Mouse (Mus musculus): Measurements from ENCODE around the gene Vwa2. TPM values are rescaled to one million over a fixed set of nuclear protein-coding genes. Genes with fewer than 3 reads are reported as not detected.

Vwa2 gene
- polyA plus RNA-seq, 1 experiment from 2014 or later, result 8.9 TPM

DNA sequence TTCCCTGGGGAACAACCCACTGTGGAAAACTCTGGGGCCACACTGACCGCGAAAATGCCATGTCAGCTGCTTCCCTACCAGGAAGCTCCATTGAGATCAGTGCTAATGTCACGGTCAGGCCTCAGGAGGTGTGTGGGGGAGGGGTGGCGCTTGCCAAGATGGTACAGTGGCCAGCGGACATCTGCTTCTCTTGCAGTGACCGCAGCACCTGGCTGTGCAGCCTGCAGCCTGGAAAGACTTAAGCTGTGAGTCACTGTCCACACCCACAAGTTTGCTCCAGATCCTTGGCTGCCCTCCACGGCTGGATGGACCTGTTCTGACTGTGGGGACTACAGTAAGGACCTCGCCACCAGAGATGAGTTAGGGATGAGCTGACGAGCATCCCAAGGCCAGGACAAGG lies 65.8 kb downstream of the Vwa2 start:
- Histone ChIP-seq H3K9me3 (ENCODE audit: control insufficient read depth, low read length) (peaks cover 2% of the 10 kb centered on the region), H3K27ac (ENCODE audit: low read length) (no peak overlapping the region)
- 77% methylated on average over 9 of the region's 9 CpGs for WGBS

DNA sequence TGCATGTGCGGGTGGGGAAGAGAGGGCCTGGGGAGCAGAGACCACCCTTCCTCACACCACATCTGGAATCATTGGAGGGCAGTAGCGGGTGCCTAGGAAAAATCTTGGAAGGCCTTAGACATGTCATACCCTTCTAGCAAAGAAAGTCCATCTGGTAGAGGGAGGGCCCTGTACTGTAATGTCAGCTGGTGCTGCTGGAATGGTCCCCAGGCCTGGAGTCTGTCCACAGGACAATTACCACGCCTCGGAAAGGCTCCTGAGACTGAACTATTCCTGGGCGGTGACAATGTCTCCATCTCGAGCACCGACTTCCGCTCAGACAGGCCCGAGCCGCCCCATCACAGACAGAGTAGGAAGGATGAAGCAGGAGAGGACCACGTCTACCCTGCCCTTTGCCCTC lies 66.5 kb downstream of the Vwa2 start:
- H3K27ac ChIP-seq (ENCODE audit: low read length), result no peak overlapping the region
- H3K27me3 ChIP-seq (ENCODE audit: control insufficient read depth, insufficient read depth, low read depth, low read length), result no peaks in the 10 kb centered on the region
- H3K4me1 ChIP-seq (replicated peaks; ENCODE audit: control insufficient read depth, insufficient read depth, low read length), result no peaks in the 10 kb centered on the region; the same call in 1 of the 2 replicates
- peak; percentile 52 for ATAC-seq (ENCODE audit: low read depth)
- no peak overlapping the region for H3K9ac ChIP-seq (ENCODE audit: low read length)
- 84% methylated on average over 11 of the region's 11 CpGs for WGBS
- no peak overlapping the region for H3K4me3 ChIP-seq (ENCODE audit: low read length)
- H3K36me3 ChIP-seq (ENCODE audit: control insufficient read depth, insufficient read depth, low read length), result 0 out of 2 replicates have a peak, but pooled peaks cover 2% of the 10 kb centered on the region
- peaks cover 3% of the 10 kb centered on the region for H3K9me3 ChIP-seq (ENCODE audit: control insufficient read depth, low read length)
- no peak overlapping the region for H3K4me2 ChIP-seq (ENCODE audit: low read depth, low read length)

More for the DNA sequence above, 65.8 kb downstream of the Vwa2 start:
- Histone ChIP-seq H3K4me3 (ENCODE audit: low read length) (no peak overlapping the region), H3K9ac (ENCODE audit: low read length) (no peak overlapping the region), H3K27me3 (ENCODE audit: control insufficient read depth, insufficient read depth, low read depth, low read length) (no peaks in the 10 kb centered on the region), H3K36me3 (ENCODE audit: control insufficient read depth, insufficient read depth, low read length) (0 out of 2 replicates have a peak, but pooled peaks cover 2% of the 10 kb centered on the region), H3K4me2 (ENCODE audit: low read depth, low read length) (no peak overlapping the region), H3K4me1 (replicated peaks; ENCODE audit: control insufficient read depth, insufficient read depth, low read length) (no peaks in the 10 kb centered on the region; the same call in 1 of the 2 replicates)
- ATAC-seq (ENCODE audit: low read depth), result no peak

DNA sequence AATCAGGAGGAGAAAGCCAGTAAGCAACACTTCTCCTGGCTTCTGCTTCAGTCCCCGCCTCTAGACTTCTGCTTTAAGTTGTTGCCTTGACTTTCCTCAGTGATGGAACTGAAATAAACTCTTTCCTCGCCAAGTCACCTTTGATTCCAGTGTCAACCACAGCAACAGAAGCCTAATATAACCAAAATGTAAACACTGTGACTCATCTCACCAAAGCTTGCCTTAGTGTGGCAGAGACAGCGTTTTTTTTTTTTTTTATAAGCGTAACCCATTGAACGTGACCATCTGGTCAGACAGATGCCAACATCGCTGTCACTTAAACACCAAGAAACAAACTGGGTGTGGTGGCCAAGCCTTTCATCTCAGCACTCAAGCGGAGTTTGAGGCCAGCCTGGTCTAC lies 68.2 kb downstream of the Vwa2 start:
- peaks cover 3% of the 10 kb centered on the region for H3K9me3 ChIP-seq (ENCODE audit: control insufficient read depth, low read length)
- WGBS, result 82% methylated on average over 7 of the region's 7 CpGs
- no peak overlapping the region for H3K4me2 ChIP-seq (ENCODE audit: low read depth, low read length)
- 0 out of 2 replicates have a peak, but pooled peaks cover 2% of the 10 kb centered on the region for H3K36me3 ChIP-seq (ENCODE audit: control insufficient read depth, insufficient read depth, low read length)
- H3K4me3 ChIP-seq (ENCODE audit: low read length), result no peak overlapping the region
- no peak overlapping the region for H3K27ac ChIP-seq (ENCODE audit: low read length)
- no peak overlapping the region for H3K9ac ChIP-seq (ENCODE audit: low read length)
- no peaks in the 10 kb centered on the region for H3K27me3 ChIP-seq (ENCODE audit: control insufficient read depth, insufficient read depth, low read depth, low read length)
- H3K4me1 ChIP-seq (replicated peaks; ENCODE audit: control insufficient read depth, insufficient read depth, low read length), result no peaks in the 10 kb centered on the region; the same call in 1 of the 2 replicates
- no peak for ATAC-seq (ENCODE audit: low read depth)

DNA sequence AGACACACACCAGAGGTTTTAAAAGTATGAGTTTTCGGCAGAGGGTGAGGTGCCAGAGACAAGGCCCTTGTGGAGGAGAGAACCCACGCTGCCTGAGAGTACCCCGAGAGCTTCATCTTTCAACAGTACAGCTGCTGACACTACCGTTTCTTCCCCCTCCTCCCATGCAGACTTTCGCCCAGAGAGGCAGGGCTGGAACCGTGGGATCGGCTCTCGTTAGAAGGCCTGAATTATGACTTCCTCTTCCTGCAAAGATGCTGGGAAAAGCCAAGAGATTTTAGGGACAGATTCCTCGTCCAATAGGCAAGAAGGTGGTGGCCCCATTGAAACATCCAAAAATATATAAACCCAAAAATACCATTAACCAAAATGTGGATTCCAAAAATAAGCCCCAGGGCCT lies 70.2 kb downstream of the Vwa2 start:
- H3K36me3 ChIP-seq (ENCODE audit: control insufficient read depth, insufficient read depth, low read length), result 0 out of 2 replicates have a peak, but pooled peaks cover 2% of the 10 kb centered on the region
- H3K9me3 ChIP-seq (ENCODE audit: control insufficient read depth, low read length), result peaks cover 3% of the 10 kb centered on the region
- H3K4me3 ChIP-seq (ENCODE audit: low read length), result no peak overlapping the region
- peak; percentile 58 for ATAC-seq (ENCODE audit: low read depth)
- no peak overlapping the region for H3K4me2 ChIP-seq (ENCODE audit: low read depth, low read length)
- no peaks in the 10 kb centered on the region for H3K27me3 ChIP-seq (ENCODE audit: control insufficient read depth, insufficient read depth, low read depth, low read length)
- no peak overlapping the region for H3K9ac ChIP-seq (ENCODE audit: low read length)
- no peaks in the 10 kb centered on the region; the same call in 1 of the 2 replicates for H3K4me1 ChIP-seq (replicated peaks; ENCODE audit: control insufficient read depth, insufficient read depth, low read length)
- H3K27ac ChIP-seq (ENCODE audit: low read length), result peak overlapping the region; percentile 7; the same call in 1 of the 2 replicates
- WGBS, result 34% methylated on average over 9 of the region's 9 CpGs

DNA sequence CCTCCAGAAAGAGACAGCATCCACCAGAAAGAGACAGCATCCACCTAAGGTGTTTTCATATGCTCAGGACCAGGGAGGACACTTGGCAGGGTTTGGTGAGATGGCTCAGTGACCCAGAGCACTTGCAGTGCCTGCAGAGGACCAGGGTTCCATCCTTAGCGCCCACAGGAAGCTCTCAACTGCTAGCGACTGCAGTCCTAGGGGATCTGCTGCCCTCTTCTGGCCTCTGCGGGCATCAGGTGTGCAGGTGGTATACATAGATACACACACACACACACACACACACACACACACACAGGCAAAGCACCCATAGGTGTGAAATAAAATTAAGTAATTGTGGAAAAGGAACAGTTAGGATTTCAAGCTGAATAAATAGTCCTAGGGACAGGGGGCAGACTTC lies 70.8 kb downstream of the Vwa2 start:
- H3K36me3 ChIP-seq (ENCODE audit: control insufficient read depth, insufficient read depth, low read length), result 0 out of 2 replicates have a peak, but pooled peaks cover 2% of the 10 kb centered on the region
- H3K9me3 ChIP-seq (ENCODE audit: control insufficient read depth, low read length), result peaks cover 3% of the 10 kb centered on the region
- no peak overlapping the region for H3K9ac ChIP-seq (ENCODE audit: low read length)
- no peak overlapping the region for H3K4me3 ChIP-seq (ENCODE audit: low read length)
- WGBS, result 98% methylated on average over 3 of the region's 3 CpGs
- H3K27ac ChIP-seq (ENCODE audit: low read length), result peak overlapping the region; percentile 7; the same call in 1 of the 2 replicates
- H3K4me2 ChIP-seq (ENCODE audit: low read depth, low read length), result no peak overlapping the region
- H3K27me3 ChIP-seq (ENCODE audit: control insufficient read depth, insufficient read depth, low read depth, low read length), result no peaks in the 10 kb centered on the region
- ATAC-seq (ENCODE audit: low read depth), result no peak
- H3K4me1 ChIP-seq (replicated peaks; ENCODE audit: control insufficient read depth, insufficient read depth, low read length), result no peaks in the 10 kb centered on the region; the same call in 1 of the 2 replicates

DNA sequence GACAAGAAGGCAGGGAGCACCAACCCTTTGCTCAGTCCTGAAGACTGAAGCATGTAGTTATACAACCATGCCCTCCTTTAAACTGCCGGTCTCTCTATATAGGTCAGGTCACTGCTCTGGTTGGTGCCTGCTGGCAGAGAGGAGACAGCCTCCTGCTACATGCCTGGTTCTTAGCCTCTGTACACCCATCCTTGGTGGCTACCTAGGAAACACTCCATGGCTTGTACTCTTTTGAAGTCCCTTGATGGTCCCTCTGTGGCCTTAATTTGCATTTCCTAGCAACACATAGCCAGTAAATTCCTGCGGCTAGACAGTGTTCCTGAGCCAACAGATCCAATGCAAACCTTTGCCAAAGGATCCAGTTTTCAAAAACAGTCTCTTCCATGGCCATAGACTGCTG lies 71.6 kb downstream of the Vwa2 start:
- H3K27ac ChIP-seq (ENCODE audit: low read length), result no peak overlapping the region
- H3K4me1 ChIP-seq (replicated peaks; ENCODE audit: control insufficient read depth, insufficient read depth, low read length), result no peaks in the 10 kb centered on the region; the same call in 1 of the 2 replicates
- 73% methylated on average over 2 of the region's 2 CpGs for WGBS
- H3K4me3 ChIP-seq (ENCODE audit: low read length), result no peak overlapping the region
- peaks cover 3% of the 10 kb centered on the region for H3K9me3 ChIP-seq (ENCODE audit: control insufficient read depth, low read length)
- ATAC-seq (ENCODE audit: low read depth), result no peak
- 0 out of 2 replicates have a peak, but pooled peaks cover 2% of the 10 kb centered on the region for H3K36me3 ChIP-seq (ENCODE audit: control insufficient read depth, insufficient read depth, low read length)
- H3K9ac ChIP-seq (ENCODE audit: low read length), result no peak overlapping the region
- H3K4me2 ChIP-seq (ENCODE audit: low read depth, low read length), result no peak overlapping the region
- no peaks in the 10 kb centered on the region for H3K27me3 ChIP-seq (ENCODE audit: control insufficient read depth, insufficient read depth, low read depth, low read length)

DNA sequence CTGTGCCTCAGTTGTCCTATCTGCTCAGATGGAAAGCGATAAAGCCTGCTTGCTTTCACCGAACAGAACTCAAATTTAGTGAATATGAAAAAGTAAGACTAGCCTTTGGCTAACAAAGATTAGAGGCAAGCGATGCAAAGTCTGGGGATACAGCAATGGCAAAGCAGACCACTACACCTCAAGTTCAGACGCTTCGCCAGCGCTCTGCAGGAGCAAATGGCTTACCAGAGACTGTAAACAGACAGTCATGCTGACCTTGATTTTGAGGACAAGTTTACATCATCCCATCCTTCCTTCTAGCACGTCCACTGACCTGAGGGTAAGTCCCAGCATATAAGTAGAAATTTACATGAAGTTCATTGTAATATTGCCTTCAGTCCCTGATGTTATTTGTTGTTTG lies 72.2 kb downstream of the Vwa2 start:
- Histone ChIP-seq H3K4me1 (replicated peaks; ENCODE audit: control insufficient read depth, insufficient read depth, low read length) (no peaks in the 10 kb centered on the region; the same call in 1 of the 2 replicates), H3K36me3 (ENCODE audit: control insufficient read depth, insufficient read depth, low read length) (0 out of 2 replicates have a peak, but pooled peaks cover 2% of the 10 kb centered on the region), H3K27ac (ENCODE audit: low read length) (no peak overlapping the region), H3K27me3 (ENCODE audit: control insufficient read depth, insufficient read depth, low read depth, low read length) (no peaks in the 10 kb centered on the region), H3K4me2 (ENCODE audit: low read depth, low read length) (no peak overlapping the region), H3K9me3 (ENCODE audit: control insufficient read depth, low read length) (peaks cover 3% of the 10 kb centered on the region), H3K4me3 (ENCODE audit: low read length) (no peak overlapping the region), H3K9ac (ENCODE audit: low read length) (no peak overlapping the region)
- 88% methylated on average over 7 of the region's 7 CpGs for WGBS
- no peak for ATAC-seq (ENCODE audit: low read depth)

DNA sequence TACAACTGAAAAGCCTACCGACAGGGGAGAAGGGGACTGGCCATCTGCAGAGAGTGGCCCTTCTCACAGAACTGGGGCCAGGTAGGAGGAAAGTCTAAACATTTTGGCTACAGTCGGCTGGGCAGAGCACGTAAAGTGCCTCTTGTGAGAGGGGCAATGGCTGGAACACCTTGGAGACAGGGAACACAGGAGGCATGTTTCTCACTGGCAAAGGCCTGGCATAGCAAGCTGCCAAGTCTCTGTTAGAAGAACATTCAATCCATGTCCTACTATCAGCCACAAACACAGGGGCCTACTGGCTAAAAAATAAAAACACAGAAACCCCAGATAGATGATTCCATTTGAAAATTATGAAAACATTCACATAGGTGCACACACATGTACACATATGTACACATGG lies 72.7 kb downstream of the Vwa2 start:
- ATAC-seq (ENCODE audit: low read depth), result no peak
- Histone ChIP-seq H3K4me3 (ENCODE audit: low read length) (no peak overlapping the region), H3K27ac (ENCODE audit: low read length) (no peak overlapping the region), H3K27me3 (ENCODE audit: control insufficient read depth, insufficient read depth, low read depth, low read length) (no peaks in the 10 kb centered on the region), H3K9me3 (ENCODE audit: control insufficient read depth, low read length) (peaks cover 3% of the 10 kb centered on the region), H3K4me2 (ENCODE audit: low read depth, low read length) (no peak overlapping the region), H3K4me1 (replicated peaks; ENCODE audit: control insufficient read depth, insufficient read depth, low read length) (no peaks in the 10 kb centered on the region; the same call in 1 of the 2 replicates), H3K9ac (ENCODE audit: low read length) (no peak overlapping the region), H3K36me3 (ENCODE audit: control insufficient read depth, insufficient read depth, low read length) (0 out of 2 replicates have a peak, but pooled peaks cover 2% of the 10 kb centered on the region)
- WGBS, result 72% methylated on average over 3 of the region's 3 CpGs

DNA sequence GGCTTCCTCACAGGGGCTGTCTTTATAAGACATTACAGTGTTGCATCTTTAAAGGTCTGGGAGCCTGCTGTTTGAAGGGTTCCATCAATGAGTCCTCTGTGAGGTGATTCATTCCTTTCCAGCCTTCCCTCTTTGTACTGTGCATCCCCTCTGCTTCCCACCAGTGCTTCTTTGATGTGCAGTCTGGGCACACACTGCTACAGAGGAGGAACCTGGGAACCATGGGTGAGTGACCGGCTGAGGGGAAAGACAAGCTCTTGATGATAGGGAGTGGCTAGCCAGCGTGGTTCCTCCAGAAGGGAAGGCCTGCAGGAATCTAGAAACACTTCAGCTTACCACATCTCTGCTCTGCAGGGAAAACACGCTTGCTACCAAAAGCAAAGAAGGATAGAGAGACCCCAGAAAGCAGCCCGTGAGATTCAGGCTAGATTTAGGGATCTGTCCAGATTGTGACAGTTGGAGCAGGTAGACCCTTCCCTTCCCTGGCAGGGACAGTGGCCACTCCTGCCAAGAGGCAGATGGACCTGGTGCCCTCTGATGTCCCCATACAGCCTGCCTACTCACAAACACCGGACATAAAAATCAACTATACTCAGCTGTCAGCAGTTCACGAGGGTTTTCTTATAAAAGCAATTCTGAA lies 74.0 kb downstream of the Vwa2 start:
- ATAC-seq (ENCODE audit: low read depth), result no peak
- H3K27me3 ChIP-seq (ENCODE audit: control insufficient read depth, insufficient read depth, low read depth, low read length), result no peaks in the 10 kb centered on the region
- H3K4me2 ChIP-seq (ENCODE audit: low read depth, low read length), result no peak overlapping the region
- H3K9ac ChIP-seq (ENCODE audit: low read length), result no peak overlapping the region
- no peaks in the 10 kb centered on the region for H3K36me3 ChIP-seq (ENCODE audit: control insufficient read depth, insufficient read depth, low read length)
- H3K27ac ChIP-seq (ENCODE audit: low read length), result no peak overlapping the region
- no peak overlapping the region for H3K4me3 ChIP-seq (ENCODE audit: low read length)
- peaks cover under 1% of the 10 kb centered on the region; the same call in 1 of the 2 replicates for H3K4me1 ChIP-seq (replicated peaks; ENCODE audit: control insufficient read depth, insufficient read depth, low read length)
- peaks cover 3% of the 10 kb centered on the region for H3K9me3 ChIP-seq (ENCODE audit: control insufficient read depth, low read length)
- 56% methylated on average over 6 of the region's 6 CpGs for WGBS
